Mouse (Mus musculus): Measurements from ENCODE around the gene Emg1.

DNA sequence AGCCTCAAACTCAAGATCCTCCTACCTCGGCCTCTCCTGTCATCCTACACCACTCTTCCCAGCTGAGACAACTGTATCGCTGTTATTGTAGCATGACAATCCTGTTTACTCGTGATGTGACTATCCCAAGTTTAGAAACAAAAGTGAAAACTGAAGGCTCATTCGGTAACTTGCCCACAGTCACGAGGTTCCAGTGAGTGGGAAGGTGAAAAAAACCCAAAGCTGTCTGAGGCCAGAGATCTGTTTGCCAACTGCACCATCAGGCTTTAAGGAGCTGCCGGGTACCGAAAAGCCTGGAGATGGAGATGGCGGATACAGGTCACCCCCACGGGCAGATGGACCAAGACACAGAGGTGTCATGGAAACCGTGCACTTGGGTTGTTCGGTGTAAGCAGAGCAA lies 25.1 kb upstream of the Emg1 start:
- TF ChIP-seq CTCF (IDR thresholded peaks at IDR 0.05; ENCODE audit: low read depth) = no peak
- TF ChIP-seq EP300 (optimal IDR thresholded peaks at IDR 0.05) = no peak
